Mouse (Mus musculus): ENCODE measurements around the gene Large2.

- TF ChIP-seq CTCF (IDR thresholded peaks at IDR 0.05; ENCODE audit: extremely low read depth, insufficient read depth, insufficient read length, insufficient replicate concordance) (no peak), POLR2A (IDR thresholded peaks at IDR 0.05; ENCODE audit: low read depth, low read length) (no peak)
Observed at GRCm38 (mm10) chr2:92349589-92350425, 24.9 kb downstream of the Large2 start.
